Mouse (Mus musculus) adrenal gland, postnatal 36 days (tissue): Measurements from ENCODE around the gene Gm10643. TPM values are rescaled to one million over a fixed set of nuclear protein-coding genes. Genes with fewer than 3 reads are reported as not detected.

ENCODE experiments used
- DNase-seq, 2 experiments: peaks; one replicate each; pipeline ENCODE4 v3.0.0; 2021; ENCODE audit warnings: mixed read lengths in 1 of 2
- long read RNA-seq, 2 experiments: library from polyadenylated mRNA; stranded (forward); transcript quantifications; one replicate each; pipeline ENCODE4 v2.0.0; 2021; ENCODE audit warnings: borderline sequencing depth in 2 of 2
- total RNA-seq, 2 experiments: library from RNA; stranded (reverse); gene quantifications; 2 replicates each; pipeline ENCODE4 v1.2.3; 2021

The Gm10643 gene
- total RNA-seq, result 1 to 10 TPM; 3.1 to 3.2 TPM
- long read RNA-seq, experiment 1, result 0 reads
- long read RNA-seq, experiment 2, result 0 reads

DNA sequence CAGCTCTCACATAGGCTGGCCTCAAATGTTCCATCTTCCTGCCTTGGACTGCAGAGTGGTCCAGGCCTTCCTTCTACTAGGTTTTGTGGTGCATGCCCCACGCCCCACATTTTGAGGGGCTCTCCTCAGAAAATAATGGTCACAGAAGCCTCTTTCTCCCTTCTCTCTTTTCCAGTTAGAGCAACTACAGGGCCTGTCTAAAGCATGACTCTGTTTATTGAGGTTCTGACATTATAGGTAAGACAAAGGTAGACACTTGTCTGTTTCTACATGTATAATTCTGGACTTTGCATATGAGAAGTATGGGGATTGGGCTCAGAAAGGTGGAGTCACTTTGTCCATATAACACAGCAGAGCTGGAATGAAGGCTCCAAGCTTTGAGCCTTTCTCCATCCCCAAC, at the start of gene Gm10643:
Gene Gm10643, minus strand, starts transcription at position 101 of the 400 bp plus-strand sequence.
- no peak for DNase-seq

GRCm38 (mm10) chr8:84106216-84107040, 41.5 kb upstream of the Gm10643 start:
- DNase-seq, result no peak

- DNase-seq, result no peak
Measured at GRCm38 (mm10) chr8:84105676-84106075, 40.7 kb upstream of the Gm10643 start.

- DNase-seq, result peak; percentile 97 to 99
Measured at GRCm38 (mm10) chr8:84104697-84105609, 40.0 kb upstream of the Gm10643 start, which contains the start of gene Dcaf15. TSS of gene Dcaf15 (minus strand) at chr8:84104768.

DNA sequence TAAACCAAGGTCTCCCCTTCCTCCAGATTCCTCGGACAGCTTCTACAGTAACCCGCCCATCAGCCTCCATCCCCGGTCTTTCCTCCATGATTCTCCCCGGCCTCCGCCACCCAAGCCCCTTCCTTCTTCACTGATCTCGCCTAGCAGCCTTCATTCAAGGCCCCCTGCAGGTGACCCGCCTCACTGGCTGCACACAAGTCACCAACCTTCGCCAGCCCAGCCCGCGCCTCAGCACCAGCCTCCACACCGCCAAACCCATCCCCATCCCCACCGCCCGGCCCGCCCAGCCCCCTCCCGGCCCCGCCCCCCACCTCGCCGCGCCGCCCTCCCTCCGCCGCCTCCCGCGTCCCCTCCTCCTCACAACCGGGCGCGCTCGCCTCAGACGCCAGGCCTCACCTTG, 39.3 kb upstream of the Gm10643 start:
- DNase-seq, result peak in 1 of 2 experiments; percentile 46

DNA sequence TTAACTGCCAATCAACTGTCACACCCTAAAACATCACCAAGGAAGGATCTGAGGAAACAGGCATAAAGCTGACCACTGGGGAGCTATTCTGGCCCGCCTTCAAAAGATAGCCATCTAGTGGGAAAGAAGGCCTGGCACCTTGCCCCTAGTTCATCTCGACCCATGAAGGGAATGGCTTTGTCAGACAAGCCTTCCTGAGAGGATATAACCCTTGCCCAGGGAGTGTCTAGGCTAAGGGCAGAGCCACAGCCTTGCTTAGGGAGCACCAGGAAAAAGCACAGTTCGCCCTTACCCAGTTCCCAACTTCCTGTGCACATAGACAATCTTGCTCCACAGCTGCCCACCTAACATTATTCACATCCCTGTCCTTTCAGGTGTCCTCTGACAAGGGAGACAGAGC, 38.7 kb upstream of the Gm10643 start:
- peak in 1 of 2 experiments; percentile 36 for DNase-seq

DNA sequence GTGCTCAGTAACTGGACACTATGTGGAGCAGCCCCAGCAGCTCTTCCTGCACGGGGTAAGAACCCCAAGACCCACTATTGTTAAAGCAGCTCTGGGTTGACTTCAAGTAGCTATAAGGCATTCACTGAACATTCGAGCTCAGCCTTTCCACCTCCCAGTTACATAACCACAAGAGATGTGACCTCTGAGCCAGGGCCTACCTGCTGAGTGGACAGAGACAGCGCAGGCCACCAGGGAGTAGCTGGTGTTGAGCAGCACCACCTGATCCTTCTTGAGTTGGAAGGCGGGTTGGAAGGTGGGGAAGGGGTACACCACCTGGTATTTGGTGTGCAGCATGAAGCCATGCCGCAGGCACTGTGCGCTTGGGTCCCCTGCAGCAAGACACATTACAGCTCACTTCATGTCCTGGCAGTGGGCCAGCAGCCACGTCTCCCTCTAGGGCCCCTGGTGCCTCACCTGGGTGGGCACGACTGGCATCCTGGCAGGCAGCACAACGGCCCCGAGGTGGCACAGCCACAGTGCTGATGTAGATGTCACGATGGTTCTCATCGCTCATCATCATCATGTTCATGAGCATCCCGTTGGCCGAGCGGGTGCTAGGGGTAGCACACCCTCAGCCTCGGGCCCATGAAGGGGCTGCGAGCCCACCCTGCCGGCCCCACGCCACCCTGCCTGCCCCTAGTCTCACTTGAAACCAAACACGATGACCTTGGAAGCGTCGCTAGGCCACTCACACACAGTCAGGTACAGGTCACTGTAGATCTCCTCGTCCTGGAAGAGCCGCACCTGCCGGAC, 36.7 kb upstream of the Gm10643 start:
- no peak for DNase-seq

DNA sequence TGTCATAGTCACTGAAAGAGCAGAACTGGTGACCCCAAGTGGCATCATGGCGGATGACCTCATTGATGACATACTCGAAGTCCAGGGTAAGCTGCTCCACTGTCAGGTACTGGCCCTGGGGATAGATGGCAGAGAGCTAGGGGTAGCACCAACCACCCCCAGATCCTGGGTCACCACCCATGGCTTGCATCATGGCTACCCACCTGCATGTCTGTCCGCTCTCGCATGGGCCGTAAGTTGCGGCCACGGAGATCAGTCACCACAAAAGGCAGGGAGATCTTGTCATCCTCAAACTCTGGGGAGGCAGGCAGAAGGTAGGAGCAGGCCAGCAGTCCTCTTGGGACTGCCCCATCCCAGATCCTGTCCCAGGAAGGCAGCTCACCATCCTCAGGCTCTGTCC, 33.4 kb upstream of the Gm10643 start:
- DNase-seq, result no peak

DNA sequence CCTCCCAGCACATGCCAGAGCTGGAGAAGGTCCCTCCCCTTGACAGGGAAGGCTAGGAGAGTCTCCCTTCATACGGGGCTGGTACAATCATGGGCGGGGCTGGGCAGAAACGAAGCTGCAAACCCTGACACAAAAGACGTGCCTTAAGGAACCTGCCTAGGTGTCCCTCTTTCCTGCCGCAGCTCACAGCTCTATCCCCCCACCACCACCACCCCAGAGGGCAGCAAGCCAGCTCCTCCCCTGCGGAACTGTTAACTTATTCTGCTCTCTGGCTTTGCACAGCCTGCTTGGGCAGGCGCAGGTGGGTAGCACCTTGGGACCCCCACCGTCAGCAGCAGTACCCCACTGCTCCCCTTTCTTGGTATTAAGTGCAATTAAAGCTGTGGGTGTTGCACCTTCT, 31.1 kb upstream of the Gm10643 start:
- no peak for DNase-seq

GRCm38 (mm10) chr8:84090585-84090984, 25.6 kb upstream of the Gm10643 start:
- peak; percentile 62 to 73 for DNase-seq

DNA sequence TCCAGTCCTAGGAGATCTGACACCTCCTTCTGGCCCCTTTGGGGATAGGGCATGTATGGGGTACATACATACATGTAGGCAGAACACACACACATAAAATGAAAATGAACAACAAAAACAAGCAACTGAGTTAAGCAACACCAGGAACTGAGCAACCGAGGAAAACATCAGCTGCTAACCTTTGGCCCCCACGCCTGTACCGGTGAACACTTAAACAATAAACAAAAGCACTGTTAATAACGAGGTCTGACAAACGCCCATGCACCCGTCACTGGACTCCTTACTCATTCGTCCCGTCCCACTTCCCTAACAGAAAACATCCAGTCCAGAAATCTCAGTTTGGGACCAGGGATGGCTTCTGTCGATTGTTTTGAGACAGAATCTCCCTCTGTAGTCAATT, 24.3 kb upstream of the Gm10643 start:
- no peak for DNase-seq

GRCm38 (mm10) chr8:84087821-84088220, 22.9 kb upstream of the Gm10643 start:
- DNase-seq, result no peak

DNA sequence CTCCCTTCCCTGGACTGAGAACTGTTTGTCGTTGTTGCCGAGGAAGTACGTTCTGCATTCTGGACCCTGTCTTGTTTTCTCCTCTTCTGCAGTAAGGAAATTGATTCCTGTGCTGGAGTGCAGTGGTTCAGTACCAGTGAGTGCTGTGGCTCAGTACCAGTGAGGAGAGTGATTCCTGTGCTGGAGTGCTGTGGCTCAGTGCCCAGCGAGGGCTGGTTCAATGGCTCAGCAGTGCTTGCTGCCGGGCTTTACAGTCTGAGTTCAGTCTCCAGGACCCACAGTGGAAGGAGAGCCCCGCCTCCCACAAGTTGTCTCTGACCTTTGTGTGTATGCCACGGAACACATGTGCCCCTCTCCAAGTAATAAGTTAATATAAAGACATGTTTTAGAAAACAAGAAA, 22.2 kb upstream of the Gm10643 start:
- DNase-seq, result no peak

DNA sequence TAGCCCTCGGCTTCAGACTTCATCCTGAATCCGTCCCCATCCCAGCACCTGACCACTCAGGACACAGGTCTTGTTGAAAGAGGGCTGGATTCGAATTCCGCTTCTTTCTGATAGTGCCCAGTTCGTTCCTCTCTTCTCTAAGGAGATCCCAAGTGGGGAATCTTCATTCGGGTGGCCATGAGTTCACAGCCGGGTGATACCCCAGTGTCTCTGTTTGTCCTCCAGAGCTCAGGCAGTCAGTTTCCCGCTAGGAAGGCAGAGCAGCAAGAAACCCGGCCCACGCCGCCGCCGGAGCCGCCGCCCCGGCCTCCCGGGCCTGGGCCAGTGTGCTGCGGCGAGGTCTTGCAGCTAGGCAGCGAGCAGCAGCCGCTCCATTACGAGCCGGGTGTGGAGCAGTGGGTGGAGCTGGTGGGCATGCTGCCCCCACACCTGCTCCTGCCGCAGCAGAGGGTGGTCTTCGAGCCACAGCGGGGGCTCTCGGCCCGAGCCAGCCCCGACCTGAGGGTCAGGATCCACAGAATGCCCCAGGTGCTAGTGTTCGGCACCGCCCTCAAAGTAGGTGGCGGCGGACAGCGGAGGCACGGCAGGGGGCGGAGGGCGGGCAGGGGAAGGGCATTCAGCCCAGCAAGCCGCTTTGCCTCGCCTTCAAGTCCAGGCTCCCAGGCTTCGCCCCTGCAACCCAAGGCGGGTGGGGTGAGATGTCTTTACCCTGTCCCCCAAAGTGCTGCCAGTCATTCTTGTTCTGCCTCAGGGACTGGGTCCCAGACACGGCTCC, 19.6 kb upstream of the Gm10643 start:
- no peak for DNase-seq

DNA sequence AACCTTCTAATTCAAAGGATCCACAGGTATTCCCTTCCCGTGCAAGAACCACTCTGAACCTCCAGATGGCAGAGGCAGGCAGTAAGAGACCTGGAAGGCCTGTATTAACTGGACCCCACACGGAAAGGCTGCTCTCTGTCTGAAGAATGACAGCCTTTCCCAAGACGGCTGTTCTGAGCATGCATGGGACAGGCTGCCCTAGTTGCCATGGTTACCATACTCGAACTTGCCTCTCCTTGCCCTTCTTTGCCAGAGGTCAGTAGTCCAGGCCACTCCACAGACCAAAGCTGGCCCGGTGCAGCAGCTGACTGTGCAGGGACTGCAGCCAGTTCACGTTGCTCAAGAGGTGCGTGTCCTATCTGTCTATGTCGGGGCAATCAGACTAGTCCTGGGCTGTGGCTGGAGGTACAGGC, 18.9 kb upstream of the Gm10643 start:
- DNase-seq, result peak; percentile 47 to 62

- no peak for DNase-seq
Measured at GRCm38 (mm10) chr8:84079206-84079605, 14.3 kb upstream of the Gm10643 start.

DNA sequence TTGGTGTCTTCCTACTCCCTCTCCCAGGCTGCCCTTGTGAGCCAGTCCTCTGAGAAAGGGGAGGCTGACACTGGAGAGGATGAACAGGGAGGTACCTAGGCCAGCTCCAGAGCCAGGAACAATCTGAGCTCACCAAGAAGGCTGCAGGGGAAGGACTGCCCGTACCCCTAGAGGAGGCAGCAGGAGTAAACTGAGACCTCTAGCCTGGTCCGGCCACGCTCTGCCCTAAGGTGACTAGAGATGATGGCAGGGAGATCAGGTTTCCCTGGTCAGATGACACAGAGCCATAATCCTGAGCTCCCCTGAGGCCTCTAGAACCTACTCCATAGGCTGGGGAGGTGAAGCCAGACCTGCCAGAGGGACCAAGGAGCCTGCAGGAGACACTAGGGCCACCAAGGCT, 11.9 kb upstream of the Gm10643 start:
- no peak for DNase-seq

DNA sequence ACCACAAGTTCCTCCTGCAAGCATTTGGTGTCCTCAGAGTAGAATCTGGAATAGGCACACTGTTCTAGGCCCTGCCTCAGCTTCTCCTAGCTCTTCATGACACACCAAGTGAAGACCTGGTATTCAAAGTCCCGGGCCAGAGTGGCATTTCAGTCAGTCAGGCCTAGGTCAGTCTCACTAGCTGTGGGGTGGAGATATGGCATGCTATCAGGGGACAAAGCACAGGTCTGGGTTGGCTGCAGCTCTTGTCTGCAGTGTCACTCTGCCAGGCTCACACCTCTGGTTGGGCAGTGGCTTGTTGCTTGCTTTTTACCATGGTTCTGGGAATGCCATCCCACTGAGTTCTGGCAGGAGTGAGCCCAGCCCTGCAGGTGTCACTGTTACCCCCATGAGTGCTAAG, 11.5 kb upstream of the Gm10643 start:
- DNase-seq, result no peak

DNA sequence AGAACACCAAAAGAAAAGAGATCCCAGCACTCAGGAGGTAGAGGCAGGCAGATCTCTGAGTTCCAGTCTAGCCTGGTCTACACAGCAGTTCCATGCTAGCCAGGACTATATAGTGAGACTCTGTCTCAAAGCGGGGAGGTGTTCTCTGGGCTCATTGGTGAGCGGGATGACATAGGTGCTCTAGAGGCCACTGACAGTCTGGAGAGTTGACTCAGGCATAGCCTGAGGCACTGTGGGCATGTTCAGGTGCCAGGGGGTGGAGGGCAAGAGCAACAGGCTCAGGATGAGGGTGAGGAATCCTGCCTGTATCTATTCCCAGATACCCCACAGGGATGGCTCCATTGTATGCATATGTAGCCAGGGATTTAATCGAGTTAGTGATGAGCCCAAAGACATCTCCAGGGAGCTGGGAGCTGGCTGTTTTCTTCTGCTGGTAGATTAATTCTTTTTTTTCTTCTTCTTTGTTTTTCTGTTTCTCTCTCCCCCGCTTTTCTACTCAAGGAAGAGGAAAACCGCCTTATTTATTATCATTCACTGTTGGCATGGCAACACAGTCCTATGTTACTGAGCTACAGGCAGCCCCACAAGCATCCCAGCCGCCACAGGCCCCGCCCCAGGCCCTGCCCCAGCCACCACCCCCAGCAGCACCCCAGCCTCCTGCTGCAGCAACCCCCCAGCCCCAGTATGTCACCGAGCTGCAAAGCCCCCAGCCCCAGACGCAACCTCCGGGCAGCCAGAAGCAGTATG, 8.5 kb upstream of the Gm10643 start:
- DNase-seq, result no peak

- DNase-seq, result no peak
Measured at GRCm38 (mm10) chr8:84072321-84072720, 7.4 kb upstream of the Gm10643 start.

GRCm38 (mm10) chr8:84071921-84072320, 7.0 kb upstream of the Gm10643 start:
- no peak for DNase-seq
